Mouse (Mus musculus) heart, adult 8-10 months (tissue): ENCODE measurements at regions not wholly inside any gene's neighbourhood (a gene's known extent, or its start where the extent isn't known, plus 50 kb on each side); places are given as distances from the start of the nearest gene placed in this dataset.

Experiments used
- DNase-seq: peaks from one replicate; pipeline ENCODE4 v3.0.0; 2022; ENCODE audit warnings: low spot score

DNA sequence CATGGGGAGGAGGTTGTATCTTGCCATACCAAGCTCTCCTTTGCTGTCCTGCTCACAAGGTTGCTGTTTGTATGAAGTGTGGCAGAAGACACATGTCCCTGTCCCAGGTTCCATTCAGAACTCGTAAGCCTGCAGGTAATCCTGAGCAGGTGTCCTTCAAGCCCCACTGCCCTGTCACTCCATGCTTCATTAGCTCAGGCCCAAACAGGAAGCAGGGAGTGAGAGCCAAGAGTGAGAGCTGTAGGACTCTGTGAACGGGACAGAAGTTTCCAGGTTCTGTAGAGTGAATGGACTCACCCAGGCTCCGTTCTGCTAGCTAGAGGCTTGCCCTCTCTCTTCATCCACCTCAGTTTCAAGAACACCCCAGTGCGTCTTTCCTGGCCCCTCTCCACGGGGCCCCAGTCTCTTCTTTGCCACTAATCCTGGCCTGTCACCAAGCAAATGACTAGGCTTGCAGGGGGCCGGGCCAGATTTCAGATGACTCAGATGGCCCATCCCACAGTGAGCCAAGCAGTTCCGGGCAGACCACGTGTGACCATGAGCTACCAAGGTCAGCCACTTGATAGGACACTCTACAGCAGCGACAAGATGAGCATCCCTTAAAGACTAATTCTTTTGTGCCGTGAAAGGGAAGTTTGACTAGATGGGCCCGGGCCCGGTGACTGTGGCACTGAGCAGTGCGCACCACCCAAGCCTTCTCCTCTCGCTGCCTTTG lies 54.4 kb upstream of the Ubr2 start:
- peak; percentile 23 for DNase-seq

DNA sequence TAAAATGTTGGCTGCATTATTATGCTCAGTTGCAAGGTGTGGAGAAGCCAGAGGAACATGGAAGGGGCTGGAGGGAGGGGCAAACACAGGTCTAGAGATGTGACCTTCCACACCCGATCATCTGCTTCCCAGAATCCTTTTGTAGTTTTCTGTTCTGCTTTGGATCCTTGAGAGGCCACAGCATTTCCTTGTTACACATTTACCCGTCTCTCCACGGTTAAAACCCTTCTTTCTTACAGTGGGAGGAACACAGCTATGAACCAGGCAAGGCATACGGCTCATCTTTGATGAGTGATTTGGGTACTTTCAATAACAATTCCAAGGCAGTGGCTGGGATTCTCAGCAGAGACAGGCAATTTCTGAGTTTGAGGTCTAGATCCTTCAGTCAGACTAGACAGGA lies 53.6 kb upstream of the Ubr2 start:
- no peak for DNase-seq

DNA sequence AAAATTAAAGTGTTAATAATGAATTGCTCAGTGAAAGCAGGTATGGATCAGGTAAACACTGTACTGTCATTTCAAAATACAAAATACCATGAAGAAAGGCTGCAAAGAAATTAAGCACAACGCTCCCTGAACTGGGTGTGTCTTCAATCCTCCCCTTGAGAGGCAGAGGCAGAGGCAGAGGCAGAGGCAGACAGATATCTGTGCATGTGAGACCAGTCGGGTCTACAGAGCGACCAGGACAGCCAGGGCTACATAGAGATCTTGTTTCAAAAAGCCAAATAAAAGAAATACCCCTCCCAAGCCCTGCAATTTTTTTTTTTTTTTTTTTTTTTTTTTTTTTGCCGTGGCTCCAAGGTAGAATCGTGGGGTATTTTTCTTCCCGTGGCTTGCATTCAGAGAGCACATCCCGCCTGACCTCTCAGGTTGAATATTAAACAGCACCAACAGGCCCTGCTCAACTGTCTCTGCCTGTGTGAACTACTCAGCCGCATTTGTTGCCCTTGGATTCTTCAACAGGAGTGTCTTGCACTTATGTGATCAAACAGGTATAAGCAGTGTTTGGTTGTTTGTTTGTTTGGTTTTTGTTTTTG lies 50.8 kb upstream of the Ubr2 start:
- DNase-seq, result no peak
